In genomic region chr2:84884611-84885010, GRCm38 (mm10) we compare ENCODE assay signal across 14 mouse cellular contexts. TPM values are rescaled to one million over a fixed set of nuclear protein-coding genes. Genes with fewer than 3 reads are reported as not detected.
A peak's percentile ranks its signal among the peaks of the same experiment; 100 is the strongest.
DNase-seq lines count a peak whose midpoint lies in the region; ATAC-seq and TF ChIP-seq lines count a peak whose summit lies in the region.
"Had no signal": no experiment of that assay in that cellular context is flagged by ENCODE, and none has a peak within 500 bp of the region (broad histone marks: within the 10 kb centered on the region; RNA-seq: fewer than 3 reads in every experiment).

No protein-coding gene starts in this region.

- no peaks in the 10 kb centered on the region for H3K79me2 ChIP-seq in heart, adult 2 months (replicated peaks; ENCODE audit: control insufficient read depth, insufficient read depth, low read length)

- H3K9ac ChIP-seq in heart, adult 2 months (ENCODE audit: low read depth, low read length) = no peak overlapping the region
- H3K9ac ChIP-seq in heart, embryonic 12.5 days = no peak overlapping the region
- H3K9ac ChIP-seq in midbrain, embryonic 12.5 days (replicated peaks) = no peak overlapping the region
- no peak overlapping the region for H3K9ac ChIP-seq in heart, embryonic 11.5 days (ENCODE audit: low read depth, low read length)
- H3K9ac ChIP-seq: limb, embryonic 13.5 days had no signal

- peaks cover 2% of the 10 kb centered on the region; the same call in 1 of the 2 replicates for H3K27me3 ChIP-seq in heart, adult 2 months (ENCODE audit: control insufficient read depth, insufficient read depth, low read length)
- peaks cover 100% of the 10 kb centered on the region for H3K27me3 ChIP-seq in heart, embryonic 12.5 days (replicated peaks)
- H3K27me3 ChIP-seq in midbrain, embryonic 12.5 days = peaks cover 97% of the 10 kb centered on the region
- peaks cover 97% of the 10 kb centered on the region for H3K27me3 ChIP-seq in heart, embryonic 11.5 days (ENCODE audit: control insufficient read depth, insufficient read depth, low read length)

- no peak for TF ChIP-seq POLR2A in heart, adult 2 months (IDR thresholded peaks at IDR 0.05; ENCODE audit: insufficient read depth, low read depth, low read length)

- no peaks in the 10 kb centered on the region for H3K36me3 ChIP-seq in heart, adult 2 months (ENCODE audit: control insufficient read depth, insufficient read depth, low read length)
- no peaks in the 10 kb centered on the region for H3K36me3 ChIP-seq in heart, embryonic 12.5 days
- no peaks in the 10 kb centered on the region for H3K36me3 ChIP-seq in midbrain, embryonic 12.5 days
- no peaks in the 10 kb centered on the region for H3K36me3 ChIP-seq in heart, embryonic 11.5 days (ENCODE audit: control insufficient read depth, insufficient read depth, low read length)
- H3K36me3 ChIP-seq: limb, embryonic 13.5 days had no signal

- no peaks in the 10 kb centered on the region for H3K9me3 ChIP-seq in heart, embryonic 12.5 days (replicated peaks)
- no peaks in the 10 kb centered on the region for H3K9me3 ChIP-seq in midbrain, embryonic 12.5 days
- no peaks in the 10 kb centered on the region for H3K9me3 ChIP-seq in heart, embryonic 11.5 days (replicated peaks; ENCODE audit: control insufficient read depth, low read length)
- H3K9me3 ChIP-seq: limb, embryonic 13.5 days had no signal

- intact Hi-C loops in heart, adult 2 months (cut with DNase I) = loop anchor here (2.0 to 5.0 kb wide), 2 partner anchors 16 to 73 kb away; no protein-coding TSS in a partner anchor

- H3K4me1 ChIP-seq in heart, adult 2 months (ENCODE audit: control insufficient read depth, insufficient read depth, low read length) = peaks cover 4% of the 10 kb centered on the region
- H3K4me1 ChIP-seq in heart, embryonic 12.5 days (replicated peaks) = peaks cover 46% of the 10 kb centered on the region
- peaks cover 48% of the 10 kb centered on the region for H3K4me1 ChIP-seq in midbrain, embryonic 12.5 days
- peaks cover 34% of the 10 kb centered on the region for H3K4me1 ChIP-seq in heart, embryonic 11.5 days (ENCODE audit: control insufficient read depth, insufficient read depth, low read length)

- no peak for ATAC-seq in heart, embryonic 12.5 days (ENCODE audit: insufficient number of reproducible peaks, low FRiP score)
- ATAC-seq in midbrain, embryonic 12.5 days (ENCODE audit: low FRiP score, low read depth) = no peak
- ATAC-seq in erythroblast, adult 5-6 weeks (replicated peaks; ENCODE audit: low FRiP score, poor library complexity, severe bottlenecking) = no peak
- ATAC-seq in heart, embryonic 11.5 days (replicated peaks; ENCODE audit: insufficient number of reproducible peaks, low FRiP score, low TSS enrichment) = no peak
- ATAC-seq: activated CD4-positive, CD25-positive, alpha-beta regulatory T cell, adult 4 months had no signal

- 58% methylated on average over 4 of the region's 4 CpGs for WGBS in heart, adult 2 months
- WGBS in heart, embryonic 12.5 days = 34% methylated on average over 4 of the region's 4 CpGs
- WGBS in midbrain, embryonic 12.5 days = 53% methylated on average over 4 of the region's 4 CpGs
- WGBS in heart, embryonic 11.5 days (ENCODE audit: insufficient replicate concordance) = 38% methylated on average over 4 of the region's 4 CpGs

- TF ChIP-seq EP300 in heart, adult 2 months (IDR thresholded peaks at IDR 0.05; ENCODE audit: insufficient read depth, low read depth, low read length) = no peak

- H3K4me2 ChIP-seq in heart, embryonic 12.5 days = no peak overlapping the region
- H3K4me2 ChIP-seq in midbrain, embryonic 12.5 days (replicated peaks) = peak overlapping the region; percentile 94
- no peak overlapping the region for H3K4me2 ChIP-seq in heart, embryonic 11.5 days

- peak; percentile 24 for TF ChIP-seq CTCF in heart, adult 2 months (IDR thresholded peaks at IDR 0.05)

- no peak overlapping the region for H3K27ac ChIP-seq in heart, adult 2 months
- H3K27ac ChIP-seq in heart, embryonic 12.5 days (ENCODE audit: poor library complexity, severe bottlenecking) = no peak overlapping the region
- no peak overlapping the region for H3K27ac ChIP-seq in midbrain, embryonic 12.5 days (replicated peaks)
- H3K27ac ChIP-seq in heart, embryonic 11.5 days (ENCODE audit: low read depth, low read length) = no peak overlapping the region
- H3K27ac ChIP-seq: limb, embryonic 13.5 days; macrophage had no signal

- DNase-seq in heart, adult 2 months = no peak
- DNase-seq in right cerebral cortex, postnatal 4 days = peak; percentile 6
- no peak for DNase-seq in right cerebral cortex, adult 18-20 months
- no peak for DNase-seq in T-cell, adult 2 months (ENCODE audit: low spot score)
- DNase-seq: right cerebral cortex, postnatal 14 days had no signal

- H3K4me3 ChIP-seq in heart, adult 2 months = no peak overlapping the region
- H3K4me3 ChIP-seq in heart, embryonic 12.5 days = no peak overlapping the region
- H3K4me3 ChIP-seq in midbrain, embryonic 12.5 days = peak overlapping the region; percentile 62
- no peak overlapping the region for H3K4me3 ChIP-seq in heart, embryonic 11.5 days (ENCODE audit: low read depth, low read length)
- H3K4me3 ChIP-seq: limb, embryonic 13.5 days had no signal

RNA-seq across cellular contexts. Expression of gene Rtn4rl2, which starts 1.9 kb away (rescaled TPM):
- 1 to 10 TPM; 3.6 to 3.8 TPM for total RNA-seq in heart, adult 2 months (2021)
- polyA plus RNA-seq in heart, adult 2 months (2012; rRNA removed) = 2.6 and 6.1 TPM in 2 replicates
- 0.67 and 1.2 TPM in 2 replicates for polyA plus RNA-seq in heart, embryonic 12.5 days (2016; fragmentation: Nextera tagmentation; extraction: Ambion mirVana)
- 4.1 and 5.4 TPM in 2 replicates for polyA plus RNA-seq in midbrain, embryonic 12.5 days (2016; fragmentation: Nextera tagmentation; extraction: Ambion mirVana)
- total RNA-seq in erythroblast, adult 5-6 weeks (2015; ENCODE audit: low replicate concordance) = not detected in 2 replicates
- total RNA-seq in erythroblast, adult 5-6 weeks (2017; ENCODE audit: low replicate concordance) = not detected in 2 replicates
- 0.23 and 1.1 TPM in 2 replicates for polyA plus RNA-seq in heart, embryonic 11.5 days (2014; fragmentation: Nextera tagmentation; extraction: Ambion mirVana)
- total RNA-seq: common myeloid progenitor, adult 5-6 weeks; neutrophil, adult 5-6 weeks had no signal
- polyA plus RNA-seq: activated CD4-positive, CD25-positive, alpha-beta regulatory T cell, adult 4 months; macrophage had no signal

RNA-seq across cellular contexts. Expression of gene Slc43a1, which starts 46.0 kb away (rescaled TPM):
- total RNA-seq in heart, adult 2 months (2021) = 1 to 10 TPM; 2.1 to 2.3 TPM
- 3.7 and 6.7 TPM in 2 replicates for polyA plus RNA-seq in heart, adult 2 months (2012; rRNA removed)
- 21.8 and 23.0 TPM in 2 replicates for polyA plus RNA-seq in heart, embryonic 12.5 days (2016; fragmentation: Nextera tagmentation; extraction: Ambion mirVana)
- 9.5 and 10.2 TPM in 2 replicates for polyA plus RNA-seq in midbrain, embryonic 12.5 days (2016; fragmentation: Nextera tagmentation; extraction: Ambion mirVana)
- total RNA-seq in erythroblast, adult 5-6 weeks (2015; ENCODE audit: low replicate concordance) = 756 and 864 TPM in 2 replicates
- 516 and 701 TPM in 2 replicates for total RNA-seq in erythroblast, adult 5-6 weeks (2017; ENCODE audit: low replicate concordance)
- 36.1 and 41.4 TPM in 2 replicates for polyA plus RNA-seq in heart, embryonic 11.5 days (2014; fragmentation: Nextera tagmentation; extraction: Ambion mirVana)

RNA-seq across cellular contexts. Expression of gene Slc43a3, which starts 51.8 kb away (rescaled TPM):
- 10 to 100 TPM; 62.6 to 79.1 TPM for total RNA-seq in heart, adult 2 months (2021)
- polyA plus RNA-seq in heart, adult 2 months (2012; rRNA removed) = 101 and 141 TPM in 2 replicates
- polyA plus RNA-seq in heart, embryonic 12.5 days (2016; fragmentation: Nextera tagmentation; extraction: Ambion mirVana) = 33.6 and 35.0 TPM in 2 replicates
- polyA plus RNA-seq in midbrain, embryonic 12.5 days (2016; fragmentation: Nextera tagmentation; extraction: Ambion mirVana) = 10.5 and 14.1 TPM in 2 replicates
- total RNA-seq in erythroblast, adult 5-6 weeks (2015; ENCODE audit: low replicate concordance) = 207 and 247 TPM in 2 replicates
- 227 and 246 TPM in 2 replicates for total RNA-seq in erythroblast, adult 5-6 weeks (2017; ENCODE audit: low replicate concordance)
- polyA plus RNA-seq in heart, embryonic 11.5 days (2014; fragmentation: Nextera tagmentation; extraction: Ambion mirVana) = 48.2 and 52.5 TPM in 2 replicates

RNA-seq across cellular contexts. Expression of gene Timm10, which starts 57.8 kb away (rescaled TPM):
- 100 to 1,000 TPM; 106 to 129 TPM for total RNA-seq in heart, adult 2 months (2021)
- 123 and 136 TPM in 2 replicates for polyA plus RNA-seq in heart, adult 2 months (2012; rRNA removed)
- polyA plus RNA-seq in heart, embryonic 12.5 days (2016; fragmentation: Nextera tagmentation; extraction: Ambion mirVana) = 62.2 and 65.6 TPM in 2 replicates
- polyA plus RNA-seq in midbrain, embryonic 12.5 days (2016; fragmentation: Nextera tagmentation; extraction: Ambion mirVana) = 32.7 and 35.8 TPM in 2 replicates
- 28.6 and 43.9 TPM in 2 replicates for total RNA-seq in erythroblast, adult 5-6 weeks (2015; ENCODE audit: low replicate concordance)
- total RNA-seq in erythroblast, adult 5-6 weeks (2017; ENCODE audit: low replicate concordance) = 5.2 and 22.2 TPM in 2 replicates
- polyA plus RNA-seq in heart, embryonic 11.5 days (2014; fragmentation: Nextera tagmentation; extraction: Ambion mirVana) = 76.8 and 77.9 TPM in 2 replicates
